Mouse (Mus musculus) neural tube, embryonic 11.5 days (tissue): ENCODE results near the gene Rln3. TPM values are rescaled to one million over a fixed set of nuclear protein-coding genes. Genes with fewer than 3 reads are reported as not detected.

Experiments
- ATAC-seq: fragments of 200-750 bp; cut with Nextera tagmentation; 2 replicates; pipeline ENCODE4 v1.8.0; 2017; ENCODE audit warnings: moderate number of reproducible peaks, mild to moderate bottlenecking, moderate TSS enrichment, moderate library complexity; ENCODE audit not compliant: insufficient read depth, low FRiP score, low TSS enrichment
- DNase-seq: peaks from one replicate; pipeline ENCODE4 v3.0.0-alpha.2; 2015; ENCODE audit warnings: low spot score
- H3K27ac ChIP-seq: fragments of 300-500 bp; sonication (generic); 2 replicates; pipeline ENCODE4 v1.5.1; 2014; ENCODE audit warnings: low read depth, mild to moderate bottlenecking, low read length
- H3K27me3 ChIP-seq: fragments of 300-500 bp; sonication (generic); 2 replicates; pipeline ENCODE4 v1.6.1; 2014; ENCODE audit warnings: mild to moderate bottlenecking, low read length, mixed read lengths; ENCODE audit not compliant: control insufficient read depth, insufficient read depth
- H3K36me3 ChIP-seq: fragments of 300-500 bp; sonication (generic); 2 replicates; pipeline ENCODE4 v1.6.1; 2014; ENCODE audit warnings: mild to moderate bottlenecking, low read length, moderate library complexity, mixed read lengths; ENCODE audit not compliant: control insufficient read depth, insufficient read depth
- H3K4me1 ChIP-seq: fragments of 300-500 bp; sonication (generic); 2 replicates; pipeline ENCODE4 v1.6.1; 2014; ENCODE audit warnings: low read length, mixed read lengths; ENCODE audit not compliant: control insufficient read depth, insufficient read depth
- H3K4me2 ChIP-seq: fragments of 300-500 bp; sonication (generic); 2 replicates; pipeline ENCODE4 v1.6.1; 2014; ENCODE audit warnings: low read depth, mild to moderate bottlenecking, moderate library complexity
- H3K4me3 ChIP-seq: fragments of 300-500 bp; sonication (generic); 2 replicates; pipeline ENCODE4 v1.5.1; 2014; ENCODE audit warnings: low read depth, low read length
- H3K9ac ChIP-seq: fragments of 300-500 bp; sonication (generic); 2 replicates; pipeline ENCODE4 v1.6.1; 2014; ENCODE audit warnings: mild to moderate bottlenecking, low read length
- H3K9me3 ChIP-seq: fragments of 300-500 bp; sonication (generic); 2 replicates; pipeline ENCODE4 v1.6.1; 2016; ENCODE audit warnings: low read length; ENCODE audit not compliant: control insufficient read depth
- WGBS: fragments of 180-500 bp; shearing (Covaris S2); extraction: QIAGEN DNeasy Blood & Tissue Kit; methylation state at CpG from one replicate; pipeline ENCODE4 v1.1.7; 2014; 5-methylcytosine and 5-hydroxymethylcytosine counted together
- polyA plus RNA-seq: library from polyadenylated mRNA; unstranded; fragments of >200 nt; fragmentation: Nextera tagmentation; extraction: Ambion mirVana; gene quantifications from 2 replicates; pipeline ENCODE4 v1.2.1, GENCODE M21; 2014

Gene Rln3
- not detected in 2 replicates for polyA plus RNA-seq

DNA sequence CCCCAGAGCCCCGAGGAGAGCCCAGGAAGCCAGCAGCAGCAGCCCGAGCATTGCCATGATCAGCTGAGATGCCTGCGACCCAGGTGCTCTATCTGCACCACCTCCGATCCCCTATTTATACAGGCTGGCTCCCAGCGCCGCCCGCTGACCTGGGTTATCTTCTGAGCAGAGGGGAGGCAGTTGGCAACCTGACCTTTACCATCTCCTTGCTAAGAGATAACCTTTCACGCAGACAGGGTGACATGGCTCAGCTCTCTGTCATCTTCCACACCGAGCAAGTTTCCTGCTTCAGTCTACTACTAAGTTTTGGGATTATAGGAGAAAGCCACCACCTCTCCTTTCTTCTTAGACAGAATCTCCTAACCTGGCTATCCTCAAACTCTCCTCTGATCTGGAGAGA is at the start of gene Rln3:
Gene Rln3 (minus strand): TSS at position 101 of the 400 bp plus-strand sequence.
- WGBS = 8% methylated on average over 9 of the region's 9 CpGs

DNA sequence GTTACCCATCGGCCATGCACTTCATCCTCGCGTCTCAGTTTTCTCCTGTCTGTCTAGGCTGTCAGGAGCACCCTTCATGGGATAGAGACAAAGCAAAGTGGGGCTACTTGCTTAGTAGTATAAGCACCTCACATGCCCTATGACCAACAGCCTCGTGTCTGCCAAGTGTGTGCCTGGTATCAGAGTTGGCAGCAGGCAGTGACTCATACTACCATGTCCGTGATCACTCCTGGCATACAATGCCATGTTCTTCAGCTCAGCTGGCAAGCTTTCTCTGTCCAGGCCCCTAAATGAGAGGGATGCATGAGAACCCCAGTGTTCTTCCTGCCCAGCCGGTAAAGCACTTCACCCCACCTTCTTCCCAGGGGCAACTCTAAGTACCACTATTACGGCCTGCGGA is 45.8 kb upstream of the Rln3 start:
- Histone ChIP-seq H3K9me3 (no peaks in the 10 kb centered on the region), H3K27ac (no peak overlapping the region), H3K36me3 (peaks cover 13% of the 10 kb centered on the region), H3K27me3 (no peaks in the 10 kb centered on the region), H3K4me2 (no peak overlapping the region), H3K4me1 (no peaks in the 10 kb centered on the region), H3K4me3 (no peak overlapping the region), H3K9ac (no peak overlapping the region)
- WGBS = 84% methylated on average over 8 of the region's 8 CpGs
- DNase-seq = no peak
- ATAC-seq = no peak

More for the DNA sequence above, at the start of gene Rln3:
- Histone ChIP-seq H3K27ac (no peak within 1 kb of the TSS), H3K9ac (no peak within 1 kb of the TSS), H3K4me2 (no peak within 1 kb of the TSS), H3K36me3 (no peaks in the 10 kb centered on the region), H3K27me3 (peaks cover 46% of the 10 kb centered on the region), H3K4me1 (peaks cover 8% of the 10 kb centered on the region; the same call in 1 of the 2 replicates), H3K4me3 (no peak within 1 kb of the TSS), H3K9me3 (no peaks in the 10 kb centered on the region)
- ATAC-seq (no peak), DNase-seq (no peak)

DNA sequence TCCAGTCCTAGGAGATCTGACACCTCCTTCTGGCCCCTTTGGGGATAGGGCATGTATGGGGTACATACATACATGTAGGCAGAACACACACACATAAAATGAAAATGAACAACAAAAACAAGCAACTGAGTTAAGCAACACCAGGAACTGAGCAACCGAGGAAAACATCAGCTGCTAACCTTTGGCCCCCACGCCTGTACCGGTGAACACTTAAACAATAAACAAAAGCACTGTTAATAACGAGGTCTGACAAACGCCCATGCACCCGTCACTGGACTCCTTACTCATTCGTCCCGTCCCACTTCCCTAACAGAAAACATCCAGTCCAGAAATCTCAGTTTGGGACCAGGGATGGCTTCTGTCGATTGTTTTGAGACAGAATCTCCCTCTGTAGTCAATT is 44.5 kb upstream of the Rln3 start:
- no peak overlapping the region for H3K4me3 ChIP-seq
- DNase-seq = no peak
- H3K36me3 ChIP-seq = peaks cover 10% of the 10 kb centered on the region
- WGBS = 86% methylated on average over 9 of the region's 9 CpGs
- H3K9ac ChIP-seq = no peak overlapping the region
- no peaks in the 10 kb centered on the region for H3K27me3 ChIP-seq
- ATAC-seq = no peak
- no peak overlapping the region for H3K27ac ChIP-seq
- no peaks in the 10 kb centered on the region for H3K9me3 ChIP-seq
- H3K4me2 ChIP-seq = no peak overlapping the region
- peaks cover 4% of the 10 kb centered on the region; the same call in 1 of the 2 replicates for H3K4me1 ChIP-seq

DNA sequence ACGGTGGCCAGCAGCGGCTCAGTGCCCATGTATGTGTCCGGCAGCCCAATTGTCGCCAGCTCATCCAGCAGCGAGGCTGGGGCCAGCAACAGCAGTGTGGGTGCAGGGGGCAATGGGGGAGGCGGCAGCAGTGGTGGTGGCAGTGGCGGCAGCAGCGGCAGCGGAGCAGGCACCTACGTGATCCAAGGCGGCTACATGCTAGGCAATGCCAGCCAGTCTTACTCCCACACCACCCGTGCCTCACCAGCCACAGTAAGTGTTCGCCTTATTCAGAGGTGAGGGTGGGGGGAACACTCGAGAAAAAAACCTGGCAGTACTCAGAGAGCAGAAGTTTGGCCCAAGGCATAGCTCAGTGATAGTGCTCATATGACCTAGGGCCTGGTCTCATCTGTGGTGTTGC is 43.0 kb upstream of the Rln3 start:
- WGBS = 94% methylated on average over 14 of the region's 14 CpGs
- Histone ChIP-seq H3K9me3 (no peaks in the 10 kb centered on the region), H3K4me2 (no peak overlapping the region), H3K9ac (no peak overlapping the region), H3K27ac (no peak overlapping the region), H3K4me3 (no peak overlapping the region), H3K36me3 (peaks cover 12% of the 10 kb centered on the region), H3K4me1 (peaks cover 10% of the 10 kb centered on the region), H3K27me3 (no peaks in the 10 kb centered on the region)
- DNase-seq (no peak), ATAC-seq (no peak)

DNA sequence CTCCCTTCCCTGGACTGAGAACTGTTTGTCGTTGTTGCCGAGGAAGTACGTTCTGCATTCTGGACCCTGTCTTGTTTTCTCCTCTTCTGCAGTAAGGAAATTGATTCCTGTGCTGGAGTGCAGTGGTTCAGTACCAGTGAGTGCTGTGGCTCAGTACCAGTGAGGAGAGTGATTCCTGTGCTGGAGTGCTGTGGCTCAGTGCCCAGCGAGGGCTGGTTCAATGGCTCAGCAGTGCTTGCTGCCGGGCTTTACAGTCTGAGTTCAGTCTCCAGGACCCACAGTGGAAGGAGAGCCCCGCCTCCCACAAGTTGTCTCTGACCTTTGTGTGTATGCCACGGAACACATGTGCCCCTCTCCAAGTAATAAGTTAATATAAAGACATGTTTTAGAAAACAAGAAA is 42.4 kb upstream of the Rln3 start:
- peaks cover 13% of the 10 kb centered on the region for H3K36me3 ChIP-seq
- H3K9me3 ChIP-seq = no peaks in the 10 kb centered on the region
- ATAC-seq (no peak), DNase-seq (no peak)
- H3K27ac ChIP-seq = no peak overlapping the region
- peaks cover 10% of the 10 kb centered on the region for H3K4me1 ChIP-seq
- WGBS = 89% methylated on average over 7 of the region's 7 CpGs
- no peak overlapping the region for H3K4me2 ChIP-seq
- H3K9ac ChIP-seq = no peak overlapping the region
- H3K27me3 ChIP-seq = no peaks in the 10 kb centered on the region
- H3K4me3 ChIP-seq = no peak overlapping the region

DNA sequence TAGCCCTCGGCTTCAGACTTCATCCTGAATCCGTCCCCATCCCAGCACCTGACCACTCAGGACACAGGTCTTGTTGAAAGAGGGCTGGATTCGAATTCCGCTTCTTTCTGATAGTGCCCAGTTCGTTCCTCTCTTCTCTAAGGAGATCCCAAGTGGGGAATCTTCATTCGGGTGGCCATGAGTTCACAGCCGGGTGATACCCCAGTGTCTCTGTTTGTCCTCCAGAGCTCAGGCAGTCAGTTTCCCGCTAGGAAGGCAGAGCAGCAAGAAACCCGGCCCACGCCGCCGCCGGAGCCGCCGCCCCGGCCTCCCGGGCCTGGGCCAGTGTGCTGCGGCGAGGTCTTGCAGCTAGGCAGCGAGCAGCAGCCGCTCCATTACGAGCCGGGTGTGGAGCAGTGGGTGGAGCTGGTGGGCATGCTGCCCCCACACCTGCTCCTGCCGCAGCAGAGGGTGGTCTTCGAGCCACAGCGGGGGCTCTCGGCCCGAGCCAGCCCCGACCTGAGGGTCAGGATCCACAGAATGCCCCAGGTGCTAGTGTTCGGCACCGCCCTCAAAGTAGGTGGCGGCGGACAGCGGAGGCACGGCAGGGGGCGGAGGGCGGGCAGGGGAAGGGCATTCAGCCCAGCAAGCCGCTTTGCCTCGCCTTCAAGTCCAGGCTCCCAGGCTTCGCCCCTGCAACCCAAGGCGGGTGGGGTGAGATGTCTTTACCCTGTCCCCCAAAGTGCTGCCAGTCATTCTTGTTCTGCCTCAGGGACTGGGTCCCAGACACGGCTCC is 39.7 kb upstream of the Rln3 start:
- Histone ChIP-seq H3K27me3 (no peaks in the 10 kb centered on the region), H3K4me3 (no peak overlapping the region), H3K4me2 (no peak overlapping the region), H3K4me1 (peaks cover 10% of the 10 kb centered on the region), H3K27ac (no peak overlapping the region), H3K36me3 (peaks cover 13% of the 10 kb centered on the region), H3K9me3 (no peaks in the 10 kb centered on the region), H3K9ac (peak overlapping the region; percentile 28)
- DNase-seq (no peak), ATAC-seq (no peak)
- WGBS = 27% methylated on average over 42 of the region's 42 CpGs

DNA sequence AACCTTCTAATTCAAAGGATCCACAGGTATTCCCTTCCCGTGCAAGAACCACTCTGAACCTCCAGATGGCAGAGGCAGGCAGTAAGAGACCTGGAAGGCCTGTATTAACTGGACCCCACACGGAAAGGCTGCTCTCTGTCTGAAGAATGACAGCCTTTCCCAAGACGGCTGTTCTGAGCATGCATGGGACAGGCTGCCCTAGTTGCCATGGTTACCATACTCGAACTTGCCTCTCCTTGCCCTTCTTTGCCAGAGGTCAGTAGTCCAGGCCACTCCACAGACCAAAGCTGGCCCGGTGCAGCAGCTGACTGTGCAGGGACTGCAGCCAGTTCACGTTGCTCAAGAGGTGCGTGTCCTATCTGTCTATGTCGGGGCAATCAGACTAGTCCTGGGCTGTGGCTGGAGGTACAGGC is 39.0 kb upstream of the Rln3 start:
- H3K4me3 ChIP-seq = no peak overlapping the region
- 0 out of 2 replicates have a peak, but pooled peaks have one; percentile 38 for ATAC-seq
- no peak overlapping the region for H3K4me2 ChIP-seq
- DNase-seq = peak; percentile 45
- peaks cover 10% of the 10 kb centered on the region for H3K36me3 ChIP-seq
- no peak overlapping the region for H3K27ac ChIP-seq
- H3K9me3 ChIP-seq = no peaks in the 10 kb centered on the region
- 0 out of 2 replicates have a peak overlapping the region, but pooled peaks have one; percentile 4 for H3K9ac ChIP-seq
- H3K4me1 ChIP-seq = peaks cover 10% of the 10 kb centered on the region
- 24% methylated on average over 8 of the region's 8 CpGs for WGBS
- no peaks in the 10 kb centered on the region for H3K27me3 ChIP-seq

DNA sequence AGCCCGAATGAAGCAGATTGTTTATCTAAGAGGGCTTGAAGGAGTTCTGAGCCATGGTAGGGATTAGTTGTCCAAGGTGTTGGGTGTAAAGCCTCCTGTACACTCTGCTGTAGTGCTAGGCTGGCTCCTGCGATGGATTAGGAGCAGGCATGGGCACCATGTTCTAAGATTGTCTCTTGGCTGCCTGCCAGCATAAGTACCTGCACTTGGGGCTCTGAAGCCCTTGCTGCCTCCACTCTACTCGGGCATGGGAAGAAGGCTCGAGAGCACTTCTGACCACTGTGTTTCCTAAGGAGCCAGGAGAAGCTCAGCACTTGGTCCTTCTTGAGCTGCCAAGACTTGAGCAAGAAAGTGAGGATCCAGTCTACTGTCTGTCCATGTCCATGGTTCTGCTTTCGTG is 34.4 kb upstream of the Rln3 start:
- no peak overlapping the region for H3K9ac ChIP-seq
- peaks cover 10% of the 10 kb centered on the region for H3K36me3 ChIP-seq
- H3K27ac ChIP-seq = no peak overlapping the region
- H3K27me3 ChIP-seq = no peaks in the 10 kb centered on the region
- no peak overlapping the region for H3K4me2 ChIP-seq
- H3K4me3 ChIP-seq = no peak overlapping the region
- DNase-seq (no peak), ATAC-seq (no peak)
- 94% methylated on average over 5 of the region's 5 CpGs for WGBS
- peaks cover 5% of the 10 kb centered on the region; the same call in 1 of the 2 replicates for H3K4me1 ChIP-seq
- H3K9me3 ChIP-seq = no peaks in the 10 kb centered on the region

DNA sequence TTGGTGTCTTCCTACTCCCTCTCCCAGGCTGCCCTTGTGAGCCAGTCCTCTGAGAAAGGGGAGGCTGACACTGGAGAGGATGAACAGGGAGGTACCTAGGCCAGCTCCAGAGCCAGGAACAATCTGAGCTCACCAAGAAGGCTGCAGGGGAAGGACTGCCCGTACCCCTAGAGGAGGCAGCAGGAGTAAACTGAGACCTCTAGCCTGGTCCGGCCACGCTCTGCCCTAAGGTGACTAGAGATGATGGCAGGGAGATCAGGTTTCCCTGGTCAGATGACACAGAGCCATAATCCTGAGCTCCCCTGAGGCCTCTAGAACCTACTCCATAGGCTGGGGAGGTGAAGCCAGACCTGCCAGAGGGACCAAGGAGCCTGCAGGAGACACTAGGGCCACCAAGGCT is 32.0 kb upstream of the Rln3 start:
- H3K9ac ChIP-seq = no peak overlapping the region
- peaks cover 5% of the 10 kb centered on the region; the same call in 1 of the 2 replicates for H3K4me1 ChIP-seq
- DNase-seq (no peak), ATAC-seq (no peak)
- no peaks in the 10 kb centered on the region for H3K27me3 ChIP-seq
- H3K9me3 ChIP-seq = no peaks in the 10 kb centered on the region
- H3K36me3 ChIP-seq = no peaks in the 10 kb centered on the region
- WGBS = 61% methylated on average over 3 of the region's 3 CpGs
- H3K4me2 ChIP-seq = no peak overlapping the region
- no peak overlapping the region for H3K4me3 ChIP-seq
- no peak overlapping the region for H3K27ac ChIP-seq
